Mouse (Mus musculus) CH12.LX (cell line): Measurements from ENCODE around the gene Ccnl2.

Experiments used
- CTCF ChIP-seq, 2 experiments: IDR thresholded peaks in 1 of 2; conservative IDR thresholded peaks in 1 of 2; 2 replicates each; pipeline ENCODE4 v1.5.1; 2011 to 2012; ENCODE audit warnings: low read depth in 2 of 2, low read length in 2 of 2, improper control_type of control experiment in 1 of 2, inconsistent platforms in 1 of 2, mild to moderate bottlenecking in 1 of 2, moderate library complexity in 1 of 2
- HCFC1 ChIP-seq: IDR thresholded peaks from 2 replicates; pipeline ENCODE4 v1.6.1; 2012; ENCODE audit warnings: low read depth, mild to moderate bottlenecking, inconsistent platforms, low read length, improper control_type of control experiment
- NRF1 ChIP-seq: IDR thresholded peaks from 2 replicates; pipeline ENCODE4 v1.6.1; 2014; ENCODE audit warnings: low read depth, mild to moderate bottlenecking, inconsistent platforms, low read length, improper control_type of control experiment, moderate library complexity
- POLR2A ChIP-seq: IDR thresholded peaks from 2 replicates; pipeline ENCODE4 v1.6.1; 2011; ENCODE audit warnings: low read depth, mild to moderate bottlenecking, improper control_type of control experiment, low read length
- RCOR1 ChIP-seq: conservative IDR thresholded peaks from 2 replicates; pipeline ENCODE4 v1.6.1; 2012; ENCODE audit warnings: low read depth, mild to moderate bottlenecking, inconsistent platforms, low read length, improper control_type of control experiment
- USF1 ChIP-seq: IDR thresholded peaks from 2 replicates; pipeline ENCODE4 v1.6.1; 2014; ENCODE audit warnings: low read depth, mild to moderate bottlenecking, inconsistent platforms, low read length, improper control_type of control experiment

- TF ChIP-seq CTCF (conservative IDR thresholded peaks at IDR 0.05 in 1 of 2, IDR thresholded peaks at IDR 0.05 in 1 of 2; ENCODE audit: low read depth in 2 of 2, low read length in 2 of 2) = no peak
- no peak for TF ChIP-seq NRF1
- TF ChIP-seq POLR2A = no peak
- TF ChIP-seq RCOR1 = no peak
- TF ChIP-seq HCFC1 = no peak
- TF ChIP-seq USF1 = no peak
Observed at GRCm38 (mm10) chr4:155851951-155852411, 39.7 kb downstream of the Ccnl2 start.
